Mouse (Mus musculus) hindbrain, embryonic 13.5 days (tissue): ENCODE measurements around the gene Map2k5. TPM values are rescaled to one million over a fixed set of nuclear protein-coding genes. Genes with fewer than 3 reads are reported as not detected.
A peak's percentile ranks its signal among the peaks of the same experiment; 100 is the strongest.

Experiments used
- ATAC-seq: fragments of 200-750 bp; cut with Nextera tagmentation; 2 replicates; pipeline ENCODE4 v1.8.0; 2017; ENCODE audit warnings: moderate TSS enrichment; ENCODE audit not compliant: low FRiP score
- H3K27ac ChIP-seq: fragments of 300-500 bp; sonication (generic); 2 replicates; pipeline ENCODE4 v1.5.1; 2015; ENCODE audit warnings: inconsistent platforms, mild to moderate bottlenecking, moderate library complexity
- H3K27me3 ChIP-seq: fragments of 300-500 bp; sonication (generic); 2 replicates; pipeline ENCODE4 v1.6.1; 2015; ENCODE audit warnings: mild to moderate bottlenecking, inconsistent platforms
- H3K36me3 ChIP-seq: fragments of 300-500 bp; sonication (generic); 2 replicates; pipeline ENCODE4 v1.6.1; 2015; ENCODE audit warnings: mild to moderate bottlenecking, inconsistent platforms
- H3K4me1 ChIP-seq: fragments of 300-500 bp; sonication (generic); replicated peaks from 2 replicates; pipeline ENCODE4 v1.6.1; 2015; ENCODE audit warnings: inconsistent platforms
- H3K4me2 ChIP-seq: fragments of 300-500 bp; sonication (generic); 2 replicates; pipeline ENCODE4 v1.6.1; 2015; ENCODE audit warnings: inconsistent platforms, mild to moderate bottlenecking, moderate library complexity
- H3K4me3 ChIP-seq: fragments of 300-500 bp; sonication (generic); 2 replicates; pipeline ENCODE4 v1.5.1; 2015; ENCODE audit warnings: mild to moderate bottlenecking, inconsistent platforms
- H3K9ac ChIP-seq: fragments of 300-500 bp; sonication (generic); 2 replicates; pipeline ENCODE4 v1.6.1; 2015; ENCODE audit warnings: mild to moderate bottlenecking, inconsistent platforms
- H3K9me3 ChIP-seq: fragments of 300-500 bp; sonication (generic); 2 replicates; pipeline ENCODE4 v1.6.1; 2016; ENCODE audit warnings: inconsistent platforms
- WGBS: fragments of 180-500 bp; shearing (Covaris S2); methylation state at CpG from one replicate; pipeline ENCODE4 v1.1.7; 2015; 5-methylcytosine and 5-hydroxymethylcytosine counted together
- polyA plus RNA-seq: library from polyadenylated mRNA; unstranded; fragments of >200 nt; fragmentation: Nextera tagmentation; extraction: Ambion mirVana; gene quantifications from 2 replicates; pipeline ENCODE4 v1.2.1, GENCODE M21; 2015

Gene Map2k5
- polyA plus RNA-seq, 1 experiment from 2014 or later: 37.4 TPM

GRCm38 (mm10) chr9:63197252-63197651 lies 180.4 kb downstream of the Map2k5 start:
- H3K9me3 ChIP-seq: no peaks in the 10 kb centered on the region
- 0 out of 2 replicates have a peak overlapping the region, but pooled peaks have one; percentile 13 for H3K4me2 ChIP-seq
- 5% methylated on average over 8 of the region's 8 CpGs for WGBS
- H3K27me3 ChIP-seq: peaks cover 3% of the 10 kb centered on the region; the same call in 1 of the 2 replicates
- H3K9ac ChIP-seq: no peak overlapping the region
- H3K4me1 ChIP-seq: peaks cover 52% of the 10 kb centered on the region
- H3K27ac ChIP-seq: peak overlapping the region; percentile 64
- ATAC-seq: no peak
- no peak overlapping the region for H3K4me3 ChIP-seq
- H3K36me3 ChIP-seq: 0 out of 2 replicates have a peak, but pooled peaks cover 8% of the 10 kb centered on the region

- Histone ChIP-seq H3K4me1 (peaks cover 52% of the 10 kb centered on the region), H3K4me3 (no peak overlapping the region), H3K9me3 (no peaks in the 10 kb centered on the region), H3K27ac (peak overlapping the region; percentile 52; the same call in 1 of the 2 replicates), H3K9ac (peak overlapping the region; percentile 39; the same call in 1 of the 2 replicates), H3K27me3 (peaks cover 3% of the 10 kb centered on the region; the same call in 1 of the 2 replicates), H3K4me2 (no peak overlapping the region), H3K36me3 (0 out of 2 replicates have a peak, but pooled peaks cover 3% of the 10 kb centered on the region)
- no peak for ATAC-seq
- WGBS: 52% methylated on average over 8 of the region's 8 CpGs
These were observed 181.5 kb downstream of the Map2k5 start for GRCm38 (mm10) chr9:63196114-63196682.

- Histone ChIP-seq H3K36me3 (0 out of 2 replicates have a peak, but pooled peaks cover 3% of the 10 kb centered on the region), H3K4me3 (no peak overlapping the region), H3K9me3 (no peaks in the 10 kb centered on the region), H3K9ac (no peak overlapping the region), H3K27me3 (peaks cover 3% of the 10 kb centered on the region; the same call in 1 of the 2 replicates), H3K4me2 (no peak overlapping the region), H3K4me1 (peaks cover 52% of the 10 kb centered on the region), H3K27ac (no peak overlapping the region)
- no peak for ATAC-seq
- 47% methylated on average over 4 of the region's 4 CpGs for WGBS
These were observed 182.2 kb downstream of the Map2k5 start for GRCm38 (mm10) chr9:63195523-63195922.

- Histone ChIP-seq H3K4me2 (no peak overlapping the region), H3K36me3 (peaks cover 4% of the 10 kb centered on the region; the same call in 1 of the 2 replicates), H3K9ac (no peak overlapping the region), H3K27ac (no peak overlapping the region), H3K9me3 (no peaks in the 10 kb centered on the region), H3K27me3 (peaks cover 3% of the 10 kb centered on the region; the same call in 1 of the 2 replicates), H3K4me3 (no peak overlapping the region), H3K4me1 (peaks cover 52% of the 10 kb centered on the region)
- 70% methylated on average over 9 of the region's 9 CpGs for WGBS
- no peak for ATAC-seq
These were observed 182.9 kb downstream of the Map2k5 start for GRCm38 (mm10) chr9:63194791-63195190.

- Histone ChIP-seq H3K9me3 (no peaks in the 10 kb centered on the region), H3K4me2 (no peak overlapping the region), H3K4me1 (peaks cover 50% of the 10 kb centered on the region), H3K9ac (no peak overlapping the region), H3K27ac (peak overlapping the region; percentile 49), H3K36me3 (peaks cover 7% of the 10 kb centered on the region; the same call in 1 of the 2 replicates), H3K27me3 (no peaks in the 10 kb centered on the region), H3K4me3 (no peak overlapping the region)
- WGBS: 78% methylated on average over 4 of the region's 4 CpGs
- ATAC-seq: no peak
These were observed 184.9 kb downstream of the Map2k5 start for GRCm38 (mm10) chr9:63192809-63193208.

- peak overlapping the region; percentile 47 for H3K9ac ChIP-seq
- 6% methylated on average over 7 of the region's 7 CpGs for WGBS
- H3K4me3 ChIP-seq: no peak overlapping the region
- 0 out of 2 replicates have a peak, but pooled peaks have one; percentile 36 for ATAC-seq
- no peaks in the 10 kb centered on the region for H3K27me3 ChIP-seq
- H3K9me3 ChIP-seq: no peaks in the 10 kb centered on the region
- peaks cover 50% of the 10 kb centered on the region for H3K4me1 ChIP-seq
- peaks cover 4% of the 10 kb centered on the region; the same call in 1 of the 2 replicates for H3K36me3 ChIP-seq
- H3K27ac ChIP-seq: peak overlapping the region; percentile 60
- 0 out of 2 replicates have a peak overlapping the region, but pooled peaks have one; percentile 8 for H3K4me2 ChIP-seq
These were observed 190.4 kb downstream of the Map2k5 start for GRCm38 (mm10) chr9:63187310-63187709.

GRCm38 (mm10) chr9:63185249-63185648 lies 192.5 kb downstream of the Map2k5 start:
- H3K9me3 ChIP-seq: no peaks in the 10 kb centered on the region
- 75% methylated on average over 7 of the region's 7 CpGs for WGBS
- H3K36me3 ChIP-seq: peaks cover 4% of the 10 kb centered on the region; the same call in 1 of the 2 replicates
- H3K4me2 ChIP-seq: no peak overlapping the region
- H3K4me1 ChIP-seq: peaks cover 65% of the 10 kb centered on the region
- ATAC-seq: no peak
- no peak overlapping the region for H3K9ac ChIP-seq
- H3K27me3 ChIP-seq: no peaks in the 10 kb centered on the region
- no peak overlapping the region for H3K4me3 ChIP-seq
- no peak overlapping the region for H3K27ac ChIP-seq

- ATAC-seq: no peak
- WGBS: 67% methylated on average over 7 of the region's 7 CpGs
- Histone ChIP-seq H3K36me3 (peaks cover 4% of the 10 kb centered on the region), H3K27ac (no peak overlapping the region), H3K9me3 (no peaks in the 10 kb centered on the region), H3K27me3 (no peaks in the 10 kb centered on the region), H3K9ac (no peak overlapping the region), H3K4me3 (no peak overlapping the region), H3K4me1 (peaks cover 64% of the 10 kb centered on the region), H3K4me2 (no peak overlapping the region)
These were observed 193.8 kb downstream of the Map2k5 start for GRCm38 (mm10) chr9:63183864-63184263.

GRCm38 (mm10) chr9:63182306-63182960 lies 195.3 kb downstream of the Map2k5 start:
- 13% methylated on average over 14 of the region's 14 CpGs for WGBS
- no peak overlapping the region for H3K4me2 ChIP-seq
- H3K9me3 ChIP-seq: no peaks in the 10 kb centered on the region
- H3K9ac ChIP-seq: no peak overlapping the region
- ATAC-seq: no peak
- H3K36me3 ChIP-seq: peaks cover 4% of the 10 kb centered on the region
- H3K4me1 ChIP-seq: peaks cover 52% of the 10 kb centered on the region
- peak overlapping the region; percentile 30 for H3K27ac ChIP-seq
- no peak overlapping the region for H3K4me3 ChIP-seq
- H3K27me3 ChIP-seq: peaks cover 4% of the 10 kb centered on the region; the same call in 1 of the 2 replicates

GRCm38 (mm10) chr9:63181337-63182178 lies 196.1 kb downstream of the Map2k5 start:
- H3K4me2 ChIP-seq: no peak overlapping the region
- ATAC-seq: no peak
- H3K36me3 ChIP-seq: peaks cover 4% of the 10 kb centered on the region
- H3K4me3 ChIP-seq: no peak overlapping the region
- H3K4me1 ChIP-seq: peaks cover 50% of the 10 kb centered on the region
- H3K27me3 ChIP-seq: peaks cover 4% of the 10 kb centered on the region; the same call in 1 of the 2 replicates
- peak overlapping the region; percentile 30 for H3K27ac ChIP-seq
- peak overlapping the region; percentile 52; the same call in 1 of the 2 replicates for H3K9ac ChIP-seq
- WGBS: 41% methylated on average over 11 of the region's 11 CpGs
- no peaks in the 10 kb centered on the region for H3K9me3 ChIP-seq

GRCm38 (mm10) chr9:63178296-63178695 lies 199.4 kb downstream of the Map2k5 start:
- H3K9me3 ChIP-seq: no peaks in the 10 kb centered on the region
- WGBS: 88% methylated on average over 8 of the region's 8 CpGs
- H3K27me3 ChIP-seq: peaks cover 4% of the 10 kb centered on the region; the same call in 1 of the 2 replicates
- no peak for ATAC-seq
- H3K9ac ChIP-seq: no peak overlapping the region
- H3K4me2 ChIP-seq: no peak overlapping the region
- no peak overlapping the region for H3K27ac ChIP-seq
- H3K4me3 ChIP-seq: no peak overlapping the region
- H3K4me1 ChIP-seq: peaks cover 42% of the 10 kb centered on the region
- H3K36me3 ChIP-seq: peaks cover 4% of the 10 kb centered on the region
